Mouse (Mus musculus): ENCODE measurements around the gene Ugt1a5. TPM values are rescaled to one million over a fixed set of nuclear protein-coding genes. Genes with fewer than 3 reads are reported as not detected.

Ugt1a5 gene
- total RNA-seq, 2 experiments from 2014 or later: 0.26 TPM; not detected in 1

DNA sequence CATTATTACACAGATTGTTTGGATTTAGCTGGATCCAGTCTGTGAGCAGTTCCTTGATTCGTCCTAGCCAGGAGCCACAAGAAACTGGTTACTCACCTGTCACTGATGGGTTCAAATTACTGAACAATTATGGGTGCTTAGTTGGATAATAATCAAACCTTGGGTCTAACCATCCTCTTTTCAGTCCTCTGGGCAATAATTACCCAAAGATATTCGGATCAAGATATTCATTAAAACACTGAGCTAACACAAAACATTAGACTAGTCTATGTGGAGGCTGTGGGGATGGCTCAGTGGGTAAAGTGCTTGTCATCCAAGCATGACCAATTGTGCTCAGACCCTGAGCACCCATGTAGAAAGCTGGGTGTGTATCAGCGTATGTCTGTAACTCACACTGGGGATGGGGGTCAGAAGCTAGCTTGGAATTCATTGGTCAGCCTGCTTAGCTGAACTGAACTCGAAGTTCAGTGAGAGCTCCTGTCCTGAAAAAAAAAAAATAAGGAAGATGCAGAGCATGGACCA lies 70.1 kb downstream of the Ugt1a5 start:
- DNase-seq (ENCODE audit: low spot score in 2 of 2): no peak

GRCm38 (mm10) chr1:88237311-88237710 lies 71.5 kb downstream of the Ugt1a5 start:
- no peak for DNase-seq (ENCODE audit: low spot score in 2 of 2)

- DNase-seq (ENCODE audit: low spot score in 2 of 2): no peak
Observed at GRCm38 (mm10) chr1:88238771-88239170, 73.0 kb downstream of the Ugt1a5 start.

DNA sequence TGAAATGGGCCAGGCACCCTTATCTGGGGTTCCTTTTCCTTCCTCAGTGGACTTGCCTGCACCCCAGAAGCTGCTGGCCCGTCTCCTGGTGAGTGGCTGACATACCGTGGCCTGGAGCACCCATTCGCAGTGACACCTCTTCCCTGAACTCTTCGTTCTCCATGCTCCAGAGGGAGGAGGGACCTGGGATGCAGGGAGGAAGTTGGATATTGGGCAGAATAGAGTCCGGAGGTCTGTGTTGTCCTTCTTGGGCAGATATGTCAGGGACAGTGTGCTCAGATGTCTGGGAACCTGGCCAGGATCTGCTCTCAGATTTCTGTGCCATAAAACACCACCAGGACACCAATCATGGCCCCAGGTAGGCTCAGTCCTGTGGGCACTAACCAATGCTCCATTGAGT lies 74.3 kb downstream of the Ugt1a5 start:
- DNase-seq (ENCODE audit: low spot score in 2 of 2): no peak

GRCm38 (mm10) chr1:88240579-88240978 lies 74.8 kb downstream of the Ugt1a5 start:
- DNase-seq (ENCODE audit: low spot score in 2 of 2): no peak

DNA sequence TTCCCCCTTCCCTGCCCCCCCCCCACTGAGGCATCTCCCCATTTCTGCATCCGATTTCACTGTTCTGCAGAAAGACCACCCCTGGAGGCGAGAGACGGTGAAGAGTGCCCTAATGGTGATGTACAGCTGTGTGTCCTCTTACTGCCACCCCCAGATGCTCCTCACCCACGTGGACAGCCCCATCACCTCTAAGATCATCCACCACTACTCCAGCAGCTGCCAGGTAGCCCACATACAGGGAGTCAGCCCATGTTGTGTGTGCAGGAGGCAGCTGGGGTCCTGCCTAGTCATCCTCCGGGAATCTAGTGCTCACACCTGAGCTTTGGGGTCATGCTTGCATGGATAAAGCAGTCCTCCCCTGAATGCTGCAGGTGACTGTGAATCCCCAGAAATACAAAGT lies 78.0 kb downstream of the Ugt1a5 start:
- DNase-seq (ENCODE audit: low spot score in 2 of 2): no peak

- DNase-seq (ENCODE audit: low spot score in 2 of 2): no peak
Observed at GRCm38 (mm10) chr1:88245881-88246280, 80.1 kb downstream of the Ugt1a5 start.

DNA sequence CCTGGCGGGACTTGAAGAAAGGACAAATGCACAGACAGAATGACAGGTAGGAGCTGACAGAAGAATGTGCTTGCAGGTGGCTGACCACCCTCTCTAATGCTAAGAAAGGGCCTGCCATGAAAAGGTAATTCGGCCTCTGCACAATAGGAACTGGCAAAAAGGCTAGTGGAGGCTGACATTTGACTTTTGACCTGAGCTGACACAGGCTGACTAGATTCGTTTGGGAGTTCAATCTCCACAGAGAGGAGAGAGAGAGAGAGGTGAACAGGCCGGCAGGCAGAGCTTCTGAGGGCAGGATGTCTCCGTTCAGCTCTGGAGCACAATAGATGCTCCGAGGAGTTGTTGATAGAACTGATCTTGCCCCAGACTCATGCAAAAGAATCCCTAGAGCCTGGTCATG lies 80.6 kb downstream of the Ugt1a5 start:
- DNase-seq (ENCODE audit: low spot score in 2 of 2): no peak

DNA sequence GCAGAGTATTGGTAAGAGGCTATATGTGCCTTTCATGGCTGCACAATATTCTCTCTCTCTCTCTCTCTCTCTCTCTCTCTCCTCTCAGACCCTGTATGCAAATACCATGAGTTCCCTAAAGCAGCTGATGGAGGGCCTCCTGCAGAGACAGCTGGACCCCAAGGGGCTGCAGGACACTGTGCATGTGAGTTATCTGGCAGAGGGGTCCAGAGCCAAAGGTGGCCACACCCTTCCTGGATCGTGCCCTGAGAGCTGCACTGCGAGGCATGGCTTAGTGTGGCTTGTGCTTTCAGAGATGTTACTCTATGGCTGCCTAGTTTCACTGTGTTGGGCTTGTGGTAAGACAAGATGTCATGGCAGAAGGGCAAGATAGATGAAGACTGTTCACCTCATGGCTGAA lies 81.8 kb downstream of the Ugt1a5 start:
- DNase-seq (ENCODE audit: low spot score in 2 of 2): no peak

- DNase-seq (ENCODE audit: low spot score in 2 of 2): no peak
Observed at GRCm38 (mm10) chr1:88248658-88249057, 82.8 kb downstream of the Ugt1a5 start.

DNA sequence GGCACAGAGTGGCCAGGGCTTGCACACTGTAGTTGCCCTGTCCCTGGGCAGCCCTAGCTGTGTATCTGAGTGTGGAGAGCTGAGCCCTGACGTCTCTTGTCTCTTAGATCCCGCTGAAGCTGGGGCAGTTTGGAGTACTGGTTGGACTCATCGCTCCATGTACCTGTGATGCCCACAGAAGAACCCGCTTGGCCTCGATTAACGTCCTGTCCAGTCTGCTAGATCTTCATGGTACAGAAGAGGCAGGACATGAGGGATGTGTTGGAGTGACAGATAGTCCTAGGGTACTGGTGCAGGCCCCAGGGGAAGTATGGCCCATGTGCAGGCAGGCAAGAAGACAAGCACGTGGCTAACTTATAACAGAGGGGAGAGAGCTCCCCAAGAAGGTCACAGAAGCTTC lies 83.8 kb downstream of the Ugt1a5 start:
- no peak for DNase-seq (ENCODE audit: low spot score in 2 of 2)

- no peak for DNase-seq (ENCODE audit: low spot score in 2 of 2)
Observed at GRCm38 (mm10) chr1:88250023-88250422, 84.2 kb downstream of the Ugt1a5 start.

DNA sequence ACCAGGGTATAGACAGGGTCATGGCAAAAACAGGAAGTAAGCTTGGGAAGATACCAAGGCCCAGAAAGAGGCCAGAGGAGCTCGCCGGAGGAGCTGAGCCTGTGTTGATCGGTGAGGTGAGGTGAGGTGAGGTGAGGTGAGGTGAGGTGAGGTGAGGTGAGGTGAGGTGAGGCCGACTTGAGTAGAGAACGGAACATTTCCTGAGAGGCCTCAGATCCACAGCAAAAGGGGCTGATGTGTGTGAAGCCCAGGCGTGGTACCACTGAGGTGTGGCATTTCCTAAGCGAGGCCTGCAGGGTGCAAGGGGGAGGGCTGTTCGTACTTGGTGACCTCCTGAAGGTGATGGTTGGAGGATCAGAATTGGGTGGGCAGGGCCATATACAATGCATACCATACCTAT lies 87.3 kb downstream of the Ugt1a5 start:
- no peak for DNase-seq (ENCODE audit: low spot score in 2 of 2)

GRCm38 (mm10) chr1:88253540-88253939 lies 87.7 kb downstream of the Ugt1a5 start:
- DNase-seq (ENCODE audit: low spot score in 2 of 2): no peak

GRCm38 (mm10) chr1:88254793-88255465 lies 89.1 kb downstream of the Ugt1a5 start:
- no peak for DNase-seq (ENCODE audit: low spot score in 2 of 2)

DNA sequence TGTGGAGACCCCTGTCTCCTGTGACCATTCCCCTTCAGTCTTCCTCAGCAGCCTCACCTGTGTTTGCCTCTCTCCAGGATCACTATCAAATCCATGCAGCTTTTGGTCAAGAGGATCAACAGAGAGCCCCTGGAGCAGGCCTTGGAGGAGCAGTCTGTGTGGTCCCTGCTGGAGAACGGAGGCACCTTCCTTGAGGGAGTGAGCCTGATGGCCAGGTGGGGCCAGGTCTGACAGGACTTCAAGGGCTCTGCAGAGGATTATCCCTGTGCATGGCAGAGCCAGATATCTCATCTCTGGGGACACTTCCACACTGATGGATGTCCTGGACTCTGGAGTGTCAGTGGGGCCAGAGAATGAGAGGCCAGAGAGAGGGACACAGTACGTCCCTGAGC lies 89.7 kb downstream of the Ugt1a5 start:
- DNase-seq (ENCODE audit: low spot score in 2 of 2): no peak

- DNase-seq (ENCODE audit: low spot score in 2 of 2): no peak
Observed at GRCm38 (mm10) chr1:88255989-88256754, 90.4 kb downstream of the Ugt1a5 start.

DNA sequence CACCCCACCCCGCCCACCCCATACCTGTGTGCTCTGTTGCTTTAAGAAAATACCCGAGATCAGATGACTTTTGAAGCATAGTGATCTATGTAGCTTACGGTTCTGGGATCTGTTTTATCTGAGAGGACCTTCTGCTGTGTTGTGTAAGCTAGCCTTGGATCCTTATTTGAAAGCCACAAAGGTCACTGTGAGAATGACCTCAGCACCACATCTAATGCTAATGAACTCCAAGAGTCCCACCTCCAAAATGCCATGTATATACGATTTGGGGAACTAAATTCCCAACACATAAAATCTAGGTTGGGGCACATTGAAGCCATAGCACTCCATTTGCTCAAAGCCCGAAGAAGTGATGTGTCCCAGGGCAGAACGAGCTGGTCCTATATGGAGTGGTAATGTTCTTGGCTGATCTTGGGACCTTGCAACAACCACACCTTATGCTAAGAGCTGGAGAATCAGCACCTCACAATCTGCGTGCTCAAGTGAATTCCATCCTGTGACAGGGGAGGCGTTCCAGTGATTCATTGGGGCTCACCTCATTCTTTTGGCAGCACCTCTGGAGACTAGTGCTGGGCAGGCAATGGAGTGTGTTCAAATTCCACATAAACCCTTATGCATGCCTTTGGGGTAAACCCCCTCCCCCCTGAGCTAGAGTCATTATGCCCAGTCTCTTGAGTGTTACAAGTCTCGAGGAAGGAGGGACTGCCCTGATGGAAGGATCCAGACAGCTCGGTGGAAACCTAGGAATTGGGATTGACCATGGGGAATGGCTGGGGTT lies 91.3 kb downstream of the Ugt1a5 start:
- no peak for DNase-seq (ENCODE audit: low spot score in 2 of 2)

DNA sequence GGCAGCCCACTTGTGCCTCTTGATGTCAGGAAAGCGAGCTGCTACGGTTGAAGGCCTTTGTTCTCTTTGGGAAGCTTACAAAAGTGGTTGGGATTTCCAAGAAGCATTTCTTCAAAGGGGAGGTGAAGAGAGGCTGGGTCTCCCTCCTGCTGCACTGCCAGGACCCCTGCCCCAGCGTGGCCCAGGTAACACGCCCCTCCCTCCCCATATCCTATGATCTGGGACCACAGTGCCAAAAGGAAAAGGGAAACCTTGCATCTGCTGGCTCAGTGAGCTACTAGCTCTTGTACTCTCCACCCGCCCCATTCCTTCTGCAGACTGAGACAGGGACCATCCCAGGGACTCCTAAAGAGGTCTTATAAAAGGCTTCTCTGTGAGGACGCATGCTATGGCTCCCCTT lies 91.9 kb downstream of the Ugt1a5 start:
- no peak for DNase-seq (ENCODE audit: low spot score in 2 of 2)

- no peak for DNase-seq (ENCODE audit: low spot score in 2 of 2)
Observed at GRCm38 (mm10) chr1:88258361-88258760, 92.5 kb downstream of the Ugt1a5 start.

DNA sequence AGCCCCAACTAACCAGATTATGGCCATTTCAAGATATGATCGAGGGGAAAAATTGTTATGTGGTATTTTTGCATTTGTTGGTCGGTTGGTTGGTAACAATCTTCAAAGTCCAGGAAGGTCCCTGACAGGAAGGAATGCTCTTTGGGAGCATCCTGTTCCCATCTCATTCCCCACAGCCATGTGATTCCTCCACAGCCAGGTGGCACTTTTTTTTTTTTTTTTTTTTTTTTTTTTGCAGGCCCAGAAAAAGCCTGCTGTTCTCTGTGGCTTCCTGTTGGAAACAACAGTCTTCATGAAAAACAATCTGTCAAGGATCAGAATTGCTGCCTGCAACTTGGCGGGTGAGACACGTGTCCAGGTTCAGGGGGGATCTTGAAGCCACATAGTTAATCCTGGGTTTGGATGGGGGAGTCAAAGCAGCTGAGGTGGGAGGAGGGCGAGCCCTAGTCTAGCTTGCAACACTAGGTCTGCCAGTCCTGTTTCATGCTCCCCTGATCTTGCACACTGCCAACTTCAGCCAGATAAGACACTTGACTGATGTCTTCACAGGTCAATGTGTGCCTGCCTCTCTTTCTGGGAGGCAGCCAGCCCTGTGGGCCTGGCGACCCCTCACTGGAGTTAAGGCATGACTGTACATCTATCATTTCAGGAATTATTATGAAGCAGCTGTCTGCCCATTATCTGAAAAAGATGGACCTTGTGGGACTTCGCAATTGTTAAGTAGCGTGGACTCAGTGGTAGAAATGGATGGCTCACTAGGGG lies 93.2 kb downstream of the Ugt1a5 start:
- no peak for DNase-seq (ENCODE audit: low spot score in 2 of 2)
